Mouse (Mus musculus) kidney, adult 18-20 months (tissue): ENCODE measurements around the gene Rpl37.
"Not testable (repeated sequence)": the region's sequence is repeated elsewhere in the genome, so short reads cannot be mapped to it uniquely, and the experiment has no call there.

Experiments used
- DNase-seq: peaks from one replicate; pipeline ENCODE4 v3.0.0; 2021

Rpl37 gene

GRCm38 (mm10) chr15:5126456-5126855, 10.0 kb downstream of the Rpl37 start:
- DNase-seq, result no peak

DNA sequence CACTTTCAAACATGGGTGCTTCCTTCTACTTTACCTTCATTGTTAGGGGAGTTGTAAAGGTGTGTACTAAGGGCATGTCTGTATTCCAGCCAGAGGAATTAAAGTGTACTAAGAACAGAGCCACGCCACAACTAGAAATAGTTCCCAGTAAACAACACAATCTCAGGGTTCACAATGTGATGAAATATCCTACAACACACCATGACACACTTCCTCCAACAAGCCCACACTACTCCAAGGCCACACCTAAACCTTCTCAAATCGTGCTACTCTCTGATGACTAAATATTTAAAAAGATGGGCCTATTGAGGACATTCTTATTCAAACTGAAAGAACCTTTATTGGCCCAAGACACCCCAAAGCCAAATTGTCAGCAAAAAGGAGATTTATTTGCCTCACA, 11.0 kb downstream of the Rpl37 start:
- no peak for DNase-seq

- no peak for DNase-seq
Measured at GRCm38 (mm10) chr15:5128176-5128940, 11.9 kb downstream of the Rpl37 start.

DNA sequence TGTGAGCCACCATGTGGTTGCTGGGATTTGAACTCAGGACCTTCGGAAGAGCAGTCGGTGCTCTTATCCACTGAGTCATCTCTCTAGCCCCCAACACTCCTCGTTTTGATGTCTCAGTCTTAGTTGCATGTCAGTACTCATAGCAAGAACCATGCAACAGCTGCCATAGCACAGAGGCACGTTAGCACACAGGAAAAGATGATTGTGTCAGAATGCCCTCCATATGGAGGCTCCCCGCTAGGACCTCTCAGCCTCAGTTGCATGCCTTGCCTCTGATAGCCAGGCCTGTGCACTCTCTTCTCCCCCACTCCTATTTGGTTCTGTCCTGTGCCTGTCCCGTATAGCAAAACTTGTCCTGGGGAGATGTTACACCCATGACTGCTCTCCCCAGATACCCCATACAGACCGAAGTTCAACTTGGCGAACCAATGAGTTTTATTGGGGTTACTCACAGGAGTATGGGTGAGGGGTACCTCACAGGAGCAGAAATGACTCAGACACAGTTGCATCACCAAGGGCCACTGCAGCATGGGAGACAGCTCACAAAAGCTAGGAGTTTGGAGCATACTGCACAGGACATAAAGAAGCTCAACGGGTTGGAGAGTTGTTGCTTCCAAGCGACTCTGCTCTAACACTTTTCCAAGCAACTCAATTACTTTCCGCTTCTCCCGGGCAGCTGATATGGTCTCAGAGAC, 12.8 kb downstream of the Rpl37 start:
- DNase-seq, result no peak

DNA sequence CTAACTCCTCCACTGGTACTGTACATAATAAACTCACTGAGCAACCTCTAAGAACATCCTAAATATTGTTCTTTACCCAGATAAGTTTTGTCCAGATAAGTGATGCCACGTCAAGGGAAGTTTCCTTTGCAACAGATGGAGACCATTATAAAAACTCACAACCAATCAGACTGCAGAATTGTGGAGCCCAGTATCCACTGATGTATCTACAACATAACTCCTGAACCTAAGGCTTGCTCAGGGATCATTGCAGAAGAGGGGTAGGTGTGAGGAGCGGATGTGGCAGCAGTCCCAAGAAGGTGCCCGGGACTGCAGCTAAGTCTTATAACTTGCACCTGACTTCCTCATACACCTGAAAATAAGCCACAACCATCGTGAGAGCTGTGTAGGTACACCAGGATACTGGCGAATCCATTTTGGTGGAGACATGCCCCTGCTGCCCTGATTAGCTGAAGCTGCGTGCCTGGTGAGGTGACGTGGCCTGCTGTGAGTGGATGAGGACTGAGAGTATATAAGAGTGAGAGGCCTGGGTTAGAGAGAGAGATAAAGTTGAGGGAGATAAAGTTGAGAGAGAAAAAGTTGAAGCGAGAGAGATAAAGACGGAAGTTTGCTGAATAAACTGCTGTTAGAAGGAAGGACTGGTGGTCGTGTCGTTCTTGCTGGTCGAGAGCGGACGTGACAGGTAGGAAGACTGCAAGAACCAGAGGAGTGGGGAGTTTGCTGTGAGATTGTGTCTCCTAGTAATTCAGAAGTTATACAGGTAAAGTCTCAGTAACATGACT, 14.6 kb downstream of the Rpl37 start:
- DNase-seq, result not testable (repeated sequence)

GRCm38 (mm10) chr15:5133301-5133700, 16.9 kb downstream of the Rpl37 start:
- no peak for DNase-seq

GRCm38 (mm10) chr15:5134179-5134578, 17.7 kb downstream of the Rpl37 start:
- DNase-seq, result no peak

DNA sequence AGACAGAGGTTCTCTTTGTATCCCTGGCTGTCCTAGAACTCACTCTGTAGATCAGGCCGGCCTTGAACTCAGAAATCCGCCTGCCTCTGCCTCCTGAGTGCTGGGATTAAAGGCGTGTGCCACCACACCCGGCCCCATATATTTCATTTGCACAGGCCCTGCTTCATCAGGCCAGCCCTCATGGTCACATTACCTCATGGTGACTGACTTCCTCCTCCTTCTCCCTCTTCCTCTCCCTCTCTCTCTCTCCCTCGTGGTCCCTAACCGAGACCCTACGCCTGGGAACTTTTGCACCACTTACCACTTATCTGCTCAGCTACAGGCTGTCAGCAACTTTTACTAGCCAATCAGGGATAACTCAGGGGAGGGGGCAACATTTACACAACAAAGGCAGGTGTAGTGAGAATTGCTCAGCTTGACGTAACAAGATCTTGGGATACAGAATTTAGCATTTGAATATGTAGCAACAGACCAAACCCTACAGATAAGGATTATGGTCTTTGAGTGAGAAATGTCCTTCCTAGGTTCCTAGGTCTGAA, 18.6 kb downstream of the Rpl37 start:
- no peak for DNase-seq

DNA sequence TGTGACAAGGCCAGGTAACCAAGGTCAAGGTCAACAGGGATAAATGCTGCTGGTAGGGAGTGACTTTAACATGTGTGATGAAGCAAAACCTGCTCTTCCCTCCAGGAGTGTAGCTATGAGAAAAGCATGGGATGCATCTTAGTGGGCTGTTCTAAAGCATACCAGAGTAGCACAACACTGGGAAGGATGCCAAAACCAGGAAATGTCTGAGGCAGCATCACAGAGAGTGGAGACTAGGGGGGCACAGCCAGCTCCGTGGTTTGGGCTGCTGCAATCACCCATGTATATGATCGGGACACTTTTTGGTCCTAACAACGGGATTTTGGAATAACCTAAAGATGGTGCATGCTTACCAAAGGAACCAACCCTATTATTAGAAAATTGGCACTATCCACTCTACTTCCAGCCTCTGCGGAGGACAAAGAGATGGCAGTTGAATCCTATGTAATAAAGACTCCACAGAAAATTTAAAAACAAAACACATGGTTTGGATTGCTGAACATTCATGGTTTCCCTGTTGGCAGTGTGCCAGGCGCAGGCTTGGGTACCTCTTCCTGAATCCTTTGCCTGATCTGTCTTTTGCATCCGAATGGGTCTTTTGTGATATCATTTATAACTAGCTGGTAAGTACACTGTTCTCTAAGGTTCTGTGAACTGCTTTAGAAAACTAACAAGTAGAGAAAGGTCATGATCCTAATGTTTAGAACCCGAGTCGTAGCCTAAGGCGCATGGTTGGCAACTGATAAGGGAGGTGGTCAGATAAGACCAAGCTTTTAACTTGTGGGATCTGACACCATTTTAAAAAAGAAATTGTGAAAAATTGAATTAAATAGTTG, 21.8 kb downstream of the Rpl37 start:
- DNase-seq, result no peak

DNA sequence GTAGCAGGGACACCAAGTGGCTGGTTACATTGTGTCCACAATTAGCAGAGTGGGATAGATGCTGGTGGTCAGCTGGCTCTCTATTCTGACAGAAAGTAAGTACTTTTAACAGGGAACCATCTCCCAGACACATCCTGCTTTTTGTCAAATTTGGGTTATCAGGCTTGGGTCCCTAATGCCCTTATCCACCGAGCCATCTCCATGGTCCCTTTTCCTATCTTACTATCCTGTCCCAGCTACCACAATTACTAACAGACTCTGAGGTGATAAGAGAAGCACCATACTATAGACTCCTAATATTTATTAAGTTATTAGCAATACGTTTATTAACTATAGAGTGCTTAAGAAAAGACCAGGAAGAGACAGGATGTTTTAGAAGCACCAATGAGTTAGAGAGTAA, 22.9 kb downstream of the Rpl37 start:
- DNase-seq, result no peak

- no peak for DNase-seq
Measured at GRCm38 (mm10) chr15:5139863-5140262, 23.4 kb downstream of the Rpl37 start.

DNA sequence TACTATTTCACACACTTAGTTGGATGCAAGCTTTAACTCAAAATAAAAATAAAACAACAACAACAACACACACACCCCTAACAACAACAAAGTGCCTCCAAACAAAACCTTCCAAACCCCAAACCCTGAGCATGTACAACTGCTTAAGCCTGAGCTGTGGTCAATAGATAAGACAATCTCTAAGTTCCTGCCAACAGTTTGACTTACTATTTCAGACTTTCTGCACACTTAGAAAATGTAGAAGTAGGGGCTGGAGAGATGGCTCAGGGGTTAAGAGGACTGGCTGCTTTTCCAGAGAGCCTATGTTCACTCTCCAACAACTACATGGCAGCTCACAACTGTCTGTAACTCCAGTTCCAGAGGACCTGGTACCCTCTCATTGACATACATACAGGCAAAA, 23.9 kb downstream of the Rpl37 start:
- DNase-seq, result no peak

- no peak for DNase-seq
Measured at GRCm38 (mm10) chr15:5142047-5142446, 25.6 kb downstream of the Rpl37 start.

DNA sequence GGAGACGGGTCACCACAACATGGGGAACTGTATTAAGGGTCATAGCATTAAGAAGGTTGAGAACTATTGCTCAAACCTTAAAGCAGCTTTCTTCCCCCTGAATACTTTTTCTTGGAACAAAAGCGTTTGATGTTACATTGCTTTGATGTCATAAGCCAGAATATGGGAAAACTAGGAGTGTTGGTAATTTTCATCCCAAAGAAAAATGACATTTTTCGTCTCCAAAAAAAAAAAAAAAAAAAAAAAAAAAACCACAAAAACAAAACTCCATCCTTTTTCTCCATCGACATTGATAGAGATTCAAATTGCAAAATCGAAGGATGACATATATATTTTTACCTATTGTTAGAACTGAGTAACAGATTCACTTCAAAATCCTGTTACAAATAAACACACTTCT, 26.3 kb downstream of the Rpl37 start:
- DNase-seq, result no peak

- DNase-seq, result peak; percentile 76
Measured at GRCm38 (mm10) chr15:5143361-5144020, 27.0 kb downstream of the Rpl37 start, which contains the start of gene Prkaa1. Prkaa1 (plus strand) TSS chr15:5143861.

DNA sequence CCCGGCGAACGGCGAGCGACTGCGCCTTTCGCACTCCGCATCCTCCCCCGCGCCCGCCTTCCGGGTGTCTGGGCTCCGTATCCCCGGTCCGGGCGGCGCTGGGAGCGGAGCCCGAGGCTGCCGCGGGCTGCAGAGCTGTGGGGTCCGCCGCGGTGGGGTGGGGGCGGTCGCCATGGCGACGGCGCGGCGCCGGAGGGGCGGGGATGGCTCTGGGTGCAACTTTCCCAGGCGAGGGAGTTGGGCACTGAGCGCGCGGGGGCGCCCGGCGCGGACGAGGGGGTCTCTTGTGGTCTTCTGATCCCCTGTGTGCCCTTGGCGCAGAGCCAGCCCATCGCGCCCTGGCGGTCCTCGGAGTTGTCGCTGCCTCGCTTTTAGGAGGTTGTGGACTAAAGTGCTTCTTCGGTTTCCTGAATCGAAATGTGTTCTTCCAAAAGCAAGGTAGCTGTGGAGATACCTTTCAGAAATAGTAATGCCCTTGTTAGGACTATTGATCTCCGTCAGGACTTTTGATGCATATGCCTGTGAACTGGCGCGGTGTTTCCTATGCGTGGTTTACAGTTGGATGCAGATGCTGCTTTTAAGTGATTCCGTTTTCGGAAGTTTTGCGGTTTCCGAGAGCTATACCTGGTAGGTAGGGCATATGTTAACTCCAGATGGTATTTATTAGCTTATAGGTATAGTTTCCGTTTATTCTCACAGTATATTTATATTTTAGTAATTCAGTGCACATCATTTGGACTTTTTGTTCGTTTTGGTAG, 27.8 kb downstream of the Rpl37 start:
- DNase-seq, result peak; percentile 75

DNA sequence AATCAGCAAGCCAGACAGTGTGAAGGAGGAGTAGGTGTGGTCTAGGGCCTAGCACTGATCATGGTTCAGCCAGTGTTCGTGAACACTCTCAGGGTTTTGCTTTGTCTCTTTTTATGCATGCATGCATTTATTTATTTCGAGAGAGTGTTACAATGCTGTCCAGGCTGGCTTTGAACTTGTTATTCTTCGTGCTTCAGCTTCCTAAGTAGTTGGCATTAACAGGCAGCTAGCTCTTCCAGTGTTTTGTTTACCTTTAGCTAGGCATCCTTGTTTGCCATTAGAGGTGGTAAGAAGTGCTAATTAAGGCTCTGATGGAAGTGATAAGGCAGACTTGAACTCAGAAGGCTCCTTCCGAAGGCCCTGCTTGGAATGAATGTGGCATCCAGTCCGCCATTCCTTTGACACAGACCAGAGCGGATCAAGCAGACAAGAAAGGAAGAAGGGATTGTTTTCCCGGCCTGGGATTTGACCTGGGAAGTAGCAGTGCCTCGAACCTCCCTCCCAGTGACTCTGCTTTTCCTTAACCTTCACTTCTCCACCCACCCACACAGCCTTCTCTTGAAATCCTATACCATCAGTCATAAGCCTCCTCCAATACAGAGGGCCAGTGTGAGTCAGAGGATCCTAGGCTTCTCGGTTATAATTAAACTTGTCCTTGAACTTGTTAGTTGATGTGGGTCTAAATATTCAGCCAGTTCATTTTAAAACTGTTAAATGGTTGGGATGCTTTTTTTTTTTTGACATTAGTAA, 28.9 kb downstream of the Rpl37 start:
- DNase-seq, result no peak

DNA sequence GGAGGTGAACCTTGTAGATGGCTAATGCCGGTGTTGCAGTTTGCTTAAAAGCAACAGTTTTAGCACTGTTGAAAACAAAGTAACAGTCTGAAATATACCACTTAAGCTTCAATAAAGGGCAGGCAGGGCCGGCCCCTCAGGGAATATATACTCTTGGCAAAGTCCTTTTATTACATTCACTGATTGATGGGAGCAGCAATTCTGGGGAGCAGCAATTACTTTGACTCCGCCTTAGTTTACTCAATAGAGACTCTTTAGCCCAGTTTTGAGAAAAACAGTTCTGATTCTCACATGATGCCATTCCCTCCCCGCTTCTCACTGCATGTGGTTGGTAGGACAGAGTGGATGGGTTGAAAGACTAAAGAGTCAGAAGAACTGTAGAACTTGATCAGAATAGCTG, 32.7 kb downstream of the Rpl37 start:
- DNase-seq, result no peak

DNA sequence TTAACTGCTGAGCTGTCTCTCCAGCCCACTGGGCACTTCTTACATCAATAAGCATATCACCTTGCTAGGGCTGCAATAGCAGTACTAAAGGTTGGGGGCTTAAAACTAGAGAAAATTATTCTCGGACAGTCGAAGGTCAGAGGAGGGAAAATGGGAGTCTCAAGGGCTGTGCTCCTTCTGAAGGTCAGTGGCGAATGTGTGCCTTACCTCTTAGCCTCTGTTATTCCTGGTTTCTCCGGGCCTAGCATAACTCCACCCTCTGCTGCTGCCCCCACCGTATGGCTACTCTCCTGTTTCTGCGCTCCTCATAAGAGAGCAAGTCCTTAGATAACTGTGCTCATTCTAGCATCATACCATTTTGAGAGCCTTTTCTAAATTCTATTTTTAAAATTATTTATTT, 35.7 kb downstream of the Rpl37 start:
- no peak for DNase-seq

- no peak for DNase-seq
Measured at GRCm38 (mm10) chr15:5154621-5155020, 38.2 kb downstream of the Rpl37 start.
